Mouse (Mus musculus) CH12.LX (cell line): Measurements from ENCODE around the gene Dlec1.

Experiments
- CTCF ChIP-seq, 2 experiments: IDR thresholded peaks in 1 of 2; conservative IDR thresholded peaks in 1 of 2; 2 replicates each; pipeline ENCODE4 v1.5.1; 2011 to 2012; ENCODE audit warnings: low read depth in 2 of 2, low read length in 2 of 2, improper control_type of control experiment in 1 of 2, inconsistent platforms in 1 of 2, mild to moderate bottlenecking in 1 of 2, moderate library complexity in 1 of 2
- ELF1 ChIP-seq: IDR thresholded peaks from 2 replicates; pipeline ENCODE4 v1.6.1; 2014; ENCODE audit warnings: low read depth, mild to moderate bottlenecking, inconsistent platforms, low read length, improper control_type of control experiment
- EP300 ChIP-seq: IDR thresholded peaks from 2 replicates; pipeline ENCODE4 v1.6.1; 2011; ENCODE audit warnings: low read length, improper control_type of control experiment
- ETS1 ChIP-seq: conservative IDR thresholded peaks from 2 replicates; pipeline ENCODE4 v1.6.1; 2012; ENCODE audit warnings: low read depth, mild to moderate bottlenecking, inconsistent platforms, low read length, improper control_type of control experiment, moderate library complexity
- HCFC1 ChIP-seq: IDR thresholded peaks from 2 replicates; pipeline ENCODE4 v1.6.1; 2012; ENCODE audit warnings: low read depth, mild to moderate bottlenecking, inconsistent platforms, low read length, improper control_type of control experiment
- MAFK ChIP-seq: IDR thresholded peaks from 2 replicates; pipeline ENCODE4 v1.6.1; 2011; ENCODE audit warnings: low read length, improper control_type of control experiment; ENCODE audit not compliant: insufficient replicate concordance
- POLR2A ChIP-seq: IDR thresholded peaks from 2 replicates; pipeline ENCODE4 v1.6.1; 2011; ENCODE audit warnings: low read depth, mild to moderate bottlenecking, improper control_type of control experiment, low read length
- SIN3A ChIP-seq: IDR thresholded peaks from 2 replicates; pipeline ENCODE4 v1.6.1; 2012; ENCODE audit warnings: low read length, improper control_type of control experiment, inconsistent platforms
- TBP ChIP-seq: conservative IDR thresholded peaks from 2 replicates; pipeline ENCODE4 v1.6.1; 2011; ENCODE audit warnings: low read depth, low read length, improper control_type of control experiment
- UBTF ChIP-seq: IDR thresholded peaks from 2 replicates; pipeline ENCODE4 v1.6.1; 2012; ENCODE audit warnings: low read depth, mild to moderate bottlenecking, inconsistent platforms, low read length, improper control_type of control experiment, moderate library complexity
- USF2 ChIP-seq: conservative IDR thresholded peaks from 2 replicates; pipeline ENCODE4 v1.6.1; 2011; ENCODE audit warnings: low read depth, low read length, improper control_type of control experiment

- TF ChIP-seq POLR2A (no peak), CTCF (conservative IDR thresholded peaks at IDR 0.05 in 1 of 2, IDR thresholded peaks at IDR 0.05 in 1 of 2; ENCODE audit: low read depth in 2 of 2, low read length in 2 of 2) (no peak), HCFC1 (no peak), TBP (no peak), ETS1 (no peak), EP300 (no peak), UBTF (no peak), MAFK (no peak), ELF1 (no peak), USF2 (no peak), SIN3A (no peak)
Observed at GRCm38 (mm10) chr9:119109685-119110353, 7.5 kb downstream of the Dlec1 start.
